Mouse (Mus musculus) E14TG2a.4 (cell line): ENCODE data around the gene Cfap54.

ENCODE experiments used
- CTCF ChIP-seq: conservative IDR thresholded peaks from 2 replicates; pipeline ENCODE4 v1.5.1; 2014; ENCODE audit warnings: low read length
- NANOG ChIP-seq: IDR thresholded peaks from 2 replicates; pipeline ENCODE4 v1.6.1; 2014; ENCODE audit warnings: borderline replicate concordance, low read length, mixed read lengths
- POU5F1 ChIP-seq: IDR thresholded peaks from 2 replicates; pipeline ENCODE4 v1.6.1; 2014; ENCODE audit warnings: low read length, borderline replicate concordance

GRCm38 (mm10) chr10:93087504-93087903 lies 6.1 kb upstream of the Cfap54 start:
- no peak for TF ChIP-seq CTCF
- TF ChIP-seq NANOG: no peak
- TF ChIP-seq POU5F1: no peak
